Mouse (Mus musculus): Measurements from ENCODE around the gene Cnst. TPM values are rescaled to one million over a fixed set of nuclear protein-coding genes. Genes with fewer than 3 reads are reported as not detected.

Gene Cnst
- 10 to 100 TPM; 33.5 to 36.4 TPM for total RNA-seq (2021)
- long read RNA-seq, experiment 1, full-length matches to known transcripts: 12 of 16 reads
- long read RNA-seq, experiment 1, partial matches to known transcripts: 1 of 16 reads
- long read RNA-seq, experiment 1, other reads (novel, unspliced or antisense): 3 of 16 reads
- long read RNA-seq, experiment 2, full-length matches to known transcripts: 26 of 35 reads
- long read RNA-seq, experiment 2, partial matches to known transcripts: 6 of 35 reads
- long read RNA-seq, experiment 2, other reads (novel, unspliced or antisense): 3 of 35 reads

DNA sequence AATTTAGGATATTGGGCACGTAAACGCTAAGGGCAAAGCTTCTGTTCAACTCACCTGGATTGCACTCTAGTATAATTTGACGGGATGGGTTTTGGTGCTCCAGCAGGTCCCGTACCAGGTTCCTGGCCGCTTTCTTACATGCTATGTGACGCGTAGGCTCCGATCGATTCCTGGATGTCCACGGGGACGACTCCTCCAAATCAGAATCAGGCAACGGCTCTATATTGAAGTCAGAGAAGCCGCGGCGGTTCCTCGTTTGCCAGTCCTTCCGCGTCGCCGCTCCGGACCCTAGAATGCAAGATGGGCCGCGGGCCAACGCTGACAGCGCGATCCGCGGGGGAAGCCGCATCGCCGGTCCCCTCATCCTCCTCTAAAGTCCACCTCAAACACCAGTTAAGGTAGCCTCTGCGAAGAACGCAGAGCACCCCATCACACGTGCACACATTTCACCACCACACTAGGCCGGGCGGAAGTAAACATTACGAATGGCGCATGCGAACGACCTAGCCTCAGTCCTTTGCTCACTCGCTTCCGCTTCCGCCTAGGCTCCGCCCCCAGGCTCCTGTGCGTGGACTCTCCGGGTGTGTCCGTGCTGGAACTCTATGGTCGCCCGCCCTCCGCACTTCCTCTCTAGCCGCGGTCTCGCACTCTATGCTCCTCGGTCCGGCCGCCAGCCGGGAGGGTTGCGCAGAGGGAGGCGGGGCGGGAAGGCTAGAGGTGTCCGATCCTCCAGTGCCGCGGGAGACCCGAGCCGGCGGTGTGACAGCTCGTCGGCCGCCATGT is at the start of gene Cnst, which contains the start of gene Tfb2m:
Cnst (plus strand) TSS at position 603 of the 783 bp plus-strand sequence.
Tfb2m (minus strand) TSS at position 500 of the 783 bp plus-strand sequence.
- peak; percentile 92 to 97 for DNase-seq (ENCODE audit: low spot score in 2 of 2)

DNA sequence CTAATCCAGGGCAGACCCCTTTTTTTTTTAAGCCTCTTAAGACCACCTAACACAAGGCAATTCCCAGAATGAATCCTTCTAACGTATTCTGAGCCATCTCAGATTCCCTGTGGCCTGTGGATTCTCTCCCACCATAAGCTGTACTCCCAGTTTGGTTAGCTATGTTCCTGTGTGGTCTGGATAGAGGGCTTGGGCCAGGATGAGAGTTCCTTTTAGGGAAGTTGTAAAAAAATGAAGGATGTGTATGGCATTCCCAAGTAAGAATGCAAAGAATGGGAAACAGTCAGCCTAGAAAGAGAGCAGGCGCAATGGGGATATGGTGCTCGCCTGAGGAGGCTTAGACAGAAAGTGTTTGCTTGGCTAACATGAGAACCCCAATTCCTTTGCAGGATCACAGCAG is 46.9 kb upstream of the Cnst start:
- DNase-seq (ENCODE audit: low spot score in 2 of 2): no peak

DNA sequence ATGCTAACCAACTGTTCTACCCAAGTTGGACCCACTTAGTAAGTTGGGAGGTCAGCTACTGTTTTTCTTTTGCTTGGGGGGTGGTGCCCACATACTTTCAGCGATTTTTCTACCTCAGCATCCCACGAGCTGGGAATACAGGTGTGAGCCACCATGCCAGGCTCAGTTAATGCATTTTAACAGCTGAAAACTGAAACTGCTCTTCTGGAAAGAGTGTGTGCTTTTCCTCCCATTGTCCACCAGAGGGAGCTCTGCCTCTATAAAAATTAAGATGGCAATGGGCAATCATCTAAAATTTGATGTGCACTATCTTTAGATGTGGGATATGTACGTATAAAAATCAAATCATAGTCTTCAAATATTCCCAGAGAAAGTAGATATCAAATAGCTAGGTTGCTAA is 43.6 kb upstream of the Cnst start:
- no peak for DNase-seq (ENCODE audit: low spot score in 2 of 2)

DNA sequence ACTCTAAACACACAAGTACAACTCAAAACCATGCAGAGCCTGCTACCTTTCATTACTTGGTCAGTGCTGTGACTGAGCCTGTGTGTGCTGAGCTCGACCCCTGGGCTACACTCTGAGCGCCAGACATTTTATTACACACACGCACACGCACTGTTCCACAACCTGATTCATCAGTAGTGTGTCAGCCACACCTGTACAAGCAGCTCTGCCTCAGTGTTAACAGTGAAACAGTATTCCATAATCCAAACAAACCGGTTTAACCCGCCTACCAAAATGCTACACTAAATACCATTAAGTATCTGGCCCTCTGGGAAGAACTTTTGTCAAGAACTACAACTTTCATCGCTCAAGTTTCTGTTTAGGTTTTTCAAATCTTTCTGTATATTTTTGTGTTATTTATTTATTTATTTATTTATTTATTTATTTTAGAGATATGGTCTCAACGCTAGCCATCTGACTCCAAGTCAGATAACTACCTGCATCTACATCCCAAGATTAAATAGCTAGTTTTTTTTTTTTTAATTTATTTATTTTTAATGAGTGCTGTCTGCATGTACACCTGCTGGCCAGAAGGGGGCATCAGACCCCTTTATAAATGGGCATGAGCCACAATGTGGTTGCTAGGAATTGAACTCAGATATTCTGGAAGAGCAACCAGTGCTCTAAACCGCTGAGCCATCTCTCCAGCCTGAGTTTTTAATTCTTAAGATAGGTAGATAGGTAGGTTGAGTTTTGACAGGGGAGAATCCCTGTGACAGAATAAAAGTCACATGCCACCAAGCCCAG is 39.4 kb upstream of the Cnst start:
- DNase-seq (ENCODE audit: low spot score in 2 of 2): no peak

DNA sequence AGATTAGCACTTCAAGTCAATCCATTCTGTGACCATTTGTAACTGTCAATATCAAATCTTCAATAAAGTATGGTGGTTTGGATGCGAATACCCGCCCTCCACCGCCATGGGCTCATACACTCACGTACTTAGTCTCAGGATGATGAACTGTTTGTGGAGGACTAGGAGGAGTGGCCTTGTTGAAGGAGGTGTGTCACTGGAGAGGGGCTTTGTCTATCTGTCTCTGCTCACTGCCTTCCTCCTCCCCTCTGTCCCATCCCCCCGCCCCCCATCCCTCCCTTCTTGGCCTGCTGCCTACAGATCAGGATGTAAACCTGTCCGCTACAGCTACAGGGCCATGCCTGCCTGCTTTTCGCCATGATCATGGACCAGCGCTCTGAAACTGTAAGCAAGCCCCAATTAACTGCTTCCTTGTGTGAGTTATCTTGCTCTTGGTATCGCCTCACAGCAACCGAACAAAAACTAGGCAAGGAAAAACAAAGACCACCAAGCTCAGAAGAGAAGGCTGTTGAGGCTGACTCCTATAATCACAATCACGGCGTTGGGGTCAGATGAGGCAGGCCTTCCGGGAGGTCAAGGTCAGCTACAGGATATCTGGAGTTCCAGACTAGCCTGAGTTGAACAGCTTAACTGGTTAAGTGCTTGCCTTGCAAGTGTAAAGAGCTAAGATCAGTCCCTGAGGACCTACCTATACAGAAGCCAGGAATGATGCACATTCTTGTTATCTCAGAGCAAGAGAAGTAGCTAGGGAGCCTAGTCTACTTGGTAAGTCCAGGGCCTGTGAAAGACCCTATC is 35.4 kb upstream of the Cnst start:
- no peak for DNase-seq (ENCODE audit: low spot score in 2 of 2)

DNA sequence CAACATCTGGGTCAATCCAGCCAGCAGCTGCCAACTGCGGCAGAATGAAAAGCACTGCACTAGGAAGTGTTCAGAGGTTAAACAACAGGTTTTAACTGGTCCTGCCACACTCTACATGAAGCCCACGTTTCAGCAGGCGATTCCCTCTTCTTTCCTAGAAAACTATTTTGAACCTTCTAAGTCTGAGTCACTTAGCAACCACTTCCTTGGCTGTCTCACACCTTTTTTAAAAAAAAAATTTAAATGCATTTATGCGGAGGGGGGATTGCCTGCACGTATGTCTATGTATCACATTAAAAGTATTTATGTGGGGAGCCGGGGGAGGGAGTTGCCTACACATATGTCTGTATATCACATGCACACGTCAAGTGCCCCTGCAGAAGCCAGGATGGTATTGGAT is 34.3 kb upstream of the Cnst start:
- no peak for DNase-seq (ENCODE audit: low spot score in 2 of 2)

DNA sequence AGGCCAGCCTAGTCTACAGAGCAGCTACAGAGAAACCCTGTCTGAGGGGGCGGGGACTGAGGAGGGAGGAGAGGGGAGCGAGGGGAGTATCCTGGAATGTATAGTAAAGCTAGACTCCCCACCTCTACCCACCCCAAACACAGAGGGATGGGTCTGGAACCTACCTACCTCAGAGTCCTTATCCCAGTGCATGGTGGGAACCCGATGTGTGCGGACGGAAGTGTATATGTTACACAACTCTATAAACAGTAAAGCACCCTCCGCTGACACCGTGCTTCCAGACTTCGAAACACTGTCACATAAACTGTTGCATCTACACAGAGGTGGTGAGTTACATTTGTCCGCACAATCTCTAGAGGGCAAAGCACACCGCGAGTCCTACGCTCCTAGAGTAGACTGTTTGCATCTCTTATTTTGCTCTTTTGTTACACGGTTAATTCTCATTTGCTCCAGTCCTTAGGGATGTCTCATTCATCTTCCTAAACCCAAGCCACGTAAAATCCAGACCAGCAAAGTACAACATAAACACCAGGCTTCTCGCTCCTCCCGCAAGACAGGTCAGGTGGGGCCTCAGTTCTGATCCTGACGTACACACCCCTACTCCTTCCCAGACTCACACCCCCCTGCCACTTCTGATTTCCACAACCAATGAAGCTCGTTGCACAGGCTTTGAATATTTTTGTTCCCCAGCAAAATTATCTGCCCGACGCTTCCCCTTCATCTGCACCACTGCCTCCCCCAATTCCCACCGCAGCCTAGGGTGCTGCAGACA is 29.0 kb upstream of the Cnst start:
- no peak for DNase-seq (ENCODE audit: low spot score in 2 of 2)

DNA sequence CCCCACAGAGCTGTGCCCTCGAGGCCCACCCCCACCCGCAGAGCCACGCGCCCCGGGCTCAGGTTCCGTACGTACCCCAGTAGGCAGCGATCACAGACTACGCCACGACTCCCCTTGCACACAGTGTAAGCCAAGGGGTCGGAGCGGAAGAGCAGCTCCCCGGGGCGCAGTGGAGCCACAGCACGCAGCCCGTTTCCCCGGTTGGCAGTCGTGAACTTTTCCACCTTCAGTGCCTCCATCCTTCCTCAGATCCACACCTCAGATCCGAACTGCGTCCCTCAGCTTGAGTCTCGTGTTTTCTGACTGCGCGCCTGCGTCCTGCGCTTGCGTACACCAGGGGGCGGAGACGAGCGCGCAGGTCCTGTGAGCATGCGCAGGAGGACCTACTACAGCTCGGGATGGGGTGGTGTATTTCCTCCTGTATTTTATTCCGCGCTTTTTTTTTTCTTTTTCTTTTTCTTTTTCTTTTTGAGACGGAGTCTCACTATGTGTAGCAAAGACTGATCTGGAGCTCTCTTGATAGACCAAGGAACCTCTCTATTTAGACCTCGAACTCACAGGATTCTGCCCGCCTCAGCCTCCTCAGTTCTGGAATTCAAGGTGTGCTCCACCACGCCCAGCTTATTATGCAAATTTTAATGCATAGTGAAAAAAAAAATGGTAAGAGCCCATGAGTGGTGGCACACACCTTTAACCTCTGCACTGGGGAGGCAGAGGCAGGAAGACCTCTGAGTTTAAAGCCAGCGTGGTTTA is 28.3 kb upstream of the Cnst start, which contains the start of gene Smyd3:
Smyd3 (minus strand) TSS at position 329 of the 753 bp plus-strand sequence.
- DNase-seq (ENCODE audit: low spot score in 2 of 2): peak; percentile 59 to 80

DNA sequence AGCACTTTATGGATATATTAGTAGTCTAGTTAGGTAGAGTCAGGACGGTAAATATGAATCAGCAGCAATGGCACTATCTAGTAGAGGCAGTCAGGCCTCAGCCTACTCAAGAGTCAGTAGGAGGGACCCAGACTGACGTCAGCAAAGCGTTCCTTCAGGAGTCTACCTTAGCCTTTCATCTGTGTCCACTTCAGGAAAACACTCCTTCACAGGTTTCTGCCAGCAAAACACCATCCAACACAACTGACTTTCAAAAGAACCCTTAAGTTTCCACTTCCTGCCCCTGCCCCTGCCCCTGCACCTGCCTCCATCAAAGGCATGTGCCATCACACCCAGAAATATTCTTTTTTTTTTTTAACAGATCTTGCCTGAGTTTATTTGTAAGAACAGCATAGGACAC is 26.3 kb upstream of the Cnst start:
- DNase-seq (ENCODE audit: low spot score in 2 of 2): no peak

DNA sequence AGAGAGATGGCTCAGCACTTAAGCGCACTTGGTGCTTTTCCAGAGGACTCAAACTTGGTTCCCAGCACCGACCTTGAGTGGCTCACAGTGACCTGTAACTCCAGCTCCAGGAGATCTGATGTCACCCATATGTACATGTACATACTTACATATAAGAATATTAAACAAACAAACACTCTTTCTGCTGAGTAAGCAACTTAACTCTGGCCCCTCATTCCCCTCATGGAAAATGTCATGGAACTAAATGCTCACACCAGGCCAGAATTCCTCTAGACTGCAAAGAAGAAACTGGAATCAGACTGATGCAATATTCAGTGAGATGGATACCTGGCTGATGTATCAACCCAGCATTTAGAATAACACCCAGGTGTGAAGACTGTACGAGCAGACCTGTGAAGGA is 7.1 kb upstream of the Cnst start:
- DNase-seq (ENCODE audit: low spot score in 2 of 2): no peak

DNA sequence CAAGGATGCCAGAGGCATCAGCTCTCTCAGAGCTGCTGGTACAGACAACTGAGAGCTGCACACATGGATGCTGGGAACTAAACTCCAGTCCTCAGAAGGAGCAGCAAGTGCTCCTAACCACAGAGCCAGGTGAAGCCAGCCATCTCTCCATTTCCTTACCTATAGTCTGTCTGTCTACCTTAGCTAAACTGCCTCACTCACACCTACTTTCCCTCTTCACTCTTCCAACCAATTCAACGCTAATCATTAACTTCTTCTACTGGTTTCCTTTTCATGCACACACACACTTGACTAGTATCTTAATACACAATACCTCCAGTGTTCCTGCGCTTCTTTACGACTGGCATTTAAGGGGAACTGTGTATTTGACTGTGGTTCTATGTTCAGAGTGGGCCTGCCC is 6.3 kb upstream of the Cnst start:
- no peak for DNase-seq (ENCODE audit: low spot score in 2 of 2)

DNA sequence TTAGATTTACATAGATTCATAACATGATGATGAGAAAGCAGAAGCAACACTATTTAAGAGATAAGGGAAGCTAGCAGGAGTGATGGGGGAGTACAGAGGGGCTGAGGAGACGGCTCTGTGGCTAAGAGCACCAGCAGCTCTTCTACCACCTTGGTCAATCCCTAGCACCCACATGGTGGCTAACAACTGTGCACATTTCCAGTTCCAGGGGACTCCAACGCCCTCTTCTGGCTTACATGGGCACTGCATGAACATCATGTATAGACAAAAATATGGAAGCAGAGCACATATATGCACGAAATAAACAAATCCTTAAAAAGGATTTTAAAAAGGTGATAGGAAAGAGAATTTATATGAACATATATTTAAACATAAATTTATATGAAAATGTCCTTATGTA is 4.7 kb upstream of the Cnst start:
- DNase-seq (ENCODE audit: low spot score in 2 of 2): no peak

DNA sequence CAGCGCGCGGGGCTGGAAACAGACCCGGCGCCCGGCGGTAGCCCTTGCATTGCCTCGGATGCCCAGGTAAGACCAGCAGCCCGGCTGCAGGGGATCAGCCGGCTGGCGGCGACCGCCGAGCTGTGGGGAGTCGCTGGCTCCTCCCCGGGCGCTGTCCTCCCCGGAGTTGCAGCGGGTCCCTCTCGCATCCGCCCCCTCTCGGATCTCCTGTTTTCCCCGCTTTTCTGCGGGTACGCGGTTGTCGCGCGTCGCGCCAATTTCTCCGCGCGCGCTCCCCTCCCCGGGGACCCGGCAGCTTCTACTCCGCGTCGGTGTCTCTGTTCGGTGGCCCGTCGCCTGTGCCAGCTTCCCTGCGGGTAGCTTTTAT is 364 bp downstream of the Cnst start:
- DNase-seq (ENCODE audit: low spot score in 2 of 2): peak in 1 of 2 experiments; percentile 37

DNA sequence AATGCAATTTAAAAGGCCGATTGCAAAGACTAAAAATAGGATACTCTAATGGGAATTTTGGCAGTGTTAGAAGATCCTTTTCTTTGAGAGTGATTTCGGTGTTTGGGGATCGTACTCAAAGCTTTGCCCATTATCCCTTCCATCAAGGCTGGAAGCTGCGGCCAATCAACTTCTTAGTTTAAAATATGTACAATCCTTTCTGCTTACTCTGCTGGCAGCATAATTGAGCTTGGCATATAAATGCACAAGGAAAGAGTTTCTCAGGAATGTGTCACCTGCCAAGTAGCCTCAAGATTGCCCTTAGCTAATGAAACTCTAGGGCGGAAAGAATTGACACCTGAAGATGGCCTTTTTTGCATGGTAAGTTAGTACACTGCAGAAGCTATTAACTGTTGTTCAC is 1.0 kb downstream of the Cnst start:
- no peak for DNase-seq (ENCODE audit: low spot score in 2 of 2)

DNA sequence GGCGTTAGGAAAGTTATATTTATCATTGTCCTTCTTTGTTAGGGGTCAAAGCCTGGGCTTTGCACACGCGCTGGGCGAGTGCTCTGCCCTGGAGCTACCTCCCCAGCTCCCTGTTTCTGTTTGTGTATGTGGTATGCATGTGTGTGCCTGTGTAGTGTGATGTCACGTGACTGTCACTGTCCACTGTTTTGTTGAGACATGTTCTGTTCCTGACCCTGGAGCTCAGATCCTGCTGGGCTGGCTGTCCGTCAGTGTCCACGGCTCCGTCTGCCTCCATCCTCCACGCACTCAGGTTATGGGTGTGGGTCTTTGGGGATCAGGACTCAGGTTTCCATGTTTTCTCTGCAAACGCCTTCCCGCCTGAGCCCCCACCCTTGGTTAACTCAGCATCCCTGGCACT is 2.0 kb downstream of the Cnst start:
- no peak for DNase-seq (ENCODE audit: low spot score in 2 of 2)

DNA sequence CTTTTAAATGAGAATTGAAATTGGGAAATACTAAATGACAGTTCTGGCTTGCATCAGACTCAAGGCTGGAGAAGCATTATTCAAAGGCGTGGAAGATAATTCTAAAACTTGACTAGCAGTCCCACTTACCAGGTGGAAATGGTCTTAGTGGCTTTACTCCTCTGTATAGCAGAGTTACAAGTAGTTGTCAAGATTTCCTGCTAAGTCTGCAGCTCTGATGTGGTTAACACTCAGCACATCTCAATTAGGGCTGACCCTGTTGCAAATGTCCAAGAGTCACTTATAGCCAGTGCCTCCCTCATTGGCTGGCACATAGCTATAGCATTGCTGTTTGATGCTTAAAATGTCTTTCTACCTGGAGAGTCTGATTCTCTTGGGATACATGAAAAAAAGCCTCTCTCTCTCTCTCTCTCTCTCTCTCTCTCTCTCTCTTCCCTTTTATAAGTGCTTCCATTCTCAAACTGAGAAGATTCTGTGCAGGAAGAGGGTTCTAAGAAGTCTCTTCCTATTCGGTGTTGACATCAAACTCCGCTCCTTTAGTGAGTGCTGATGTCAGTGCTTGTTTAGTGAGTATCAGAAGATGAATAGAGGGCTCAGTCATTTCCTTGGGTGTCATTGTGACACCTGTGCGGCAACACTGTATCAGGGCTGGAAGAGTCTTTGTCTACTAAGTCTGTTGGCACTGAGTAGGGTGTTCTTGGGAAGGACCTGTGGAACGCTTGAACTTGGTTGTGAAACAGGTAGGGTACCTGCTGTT is 3.0 kb downstream of the Cnst start:
- DNase-seq (ENCODE audit: low spot score in 2 of 2): no peak

DNA sequence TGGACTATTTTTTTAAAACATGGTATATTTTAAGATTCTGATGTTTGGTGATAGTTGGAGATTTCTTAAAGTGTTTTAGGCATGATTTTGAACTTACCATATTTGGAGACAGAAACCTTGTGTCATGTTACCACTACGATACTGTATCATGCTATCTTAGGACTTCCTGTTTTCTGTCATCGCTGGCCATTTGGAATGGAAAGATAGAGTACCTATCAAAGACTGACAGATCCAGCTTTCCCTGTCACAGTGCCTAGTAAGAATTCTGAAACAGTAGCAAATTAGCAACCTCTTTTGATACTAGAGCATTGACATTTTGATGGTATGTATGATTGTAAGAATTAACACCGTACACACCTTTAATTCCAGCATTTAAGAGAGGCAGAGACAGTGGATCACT is 5.2 kb downstream of the Cnst start:
- DNase-seq (ENCODE audit: low spot score in 2 of 2): no peak

DNA sequence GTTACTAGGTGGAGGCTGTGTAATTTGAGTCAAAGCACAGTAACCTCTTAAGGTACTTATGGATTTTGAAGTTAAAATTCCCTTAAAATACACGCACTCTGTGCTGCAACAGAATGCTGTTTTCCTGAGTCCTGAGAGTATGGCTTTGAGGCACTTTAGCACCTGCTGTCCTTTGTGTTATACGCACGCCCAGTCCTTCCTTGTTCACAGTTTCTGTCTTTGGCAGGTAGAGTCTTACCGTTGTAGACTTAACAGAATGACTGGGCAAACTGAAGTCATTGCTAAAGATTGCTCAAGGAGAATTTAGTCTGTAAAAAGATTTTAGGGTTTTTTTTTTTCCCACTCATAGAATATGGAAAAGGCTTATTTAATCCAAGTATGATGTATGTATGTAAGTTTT is 5.8 kb downstream of the Cnst start:
- no peak for DNase-seq (ENCODE audit: low spot score in 2 of 2)

DNA sequence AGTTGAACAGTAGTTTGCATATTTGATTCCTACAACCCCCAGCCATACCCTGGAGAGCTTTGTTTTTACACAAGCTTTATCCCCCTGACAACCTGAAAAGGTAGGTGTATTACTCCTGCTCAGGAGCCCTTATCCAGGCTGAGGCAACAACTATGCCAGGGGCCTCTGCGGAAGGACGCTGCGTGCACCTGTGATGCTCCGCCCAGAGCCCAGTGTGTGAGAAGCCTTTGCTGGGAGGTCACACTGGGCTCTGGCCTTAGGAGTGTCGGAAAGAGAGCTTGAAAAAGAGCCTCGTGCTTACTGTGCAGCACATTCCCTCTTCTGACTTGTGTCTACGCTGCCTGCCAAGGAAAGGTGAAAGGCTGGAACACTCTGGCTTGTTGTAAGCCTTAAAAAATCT is 6.6 kb downstream of the Cnst start:
- DNase-seq (ENCODE audit: low spot score in 2 of 2): no peak

Measured in gastrocnemius, postnatal 4 days (tissue).